Mouse (Mus musculus) hematopoietic stem cell, adult 5-6 weeks (primary cell): ENCODE results near the gene Il5. TPM values are rescaled to one million over a fixed set of nuclear protein-coding genes. Genes with fewer than 3 reads are reported as not detected.

Experiments
- ATAC-seq, 2 experiments: fragments of 125-278 bp in 1 of 2; replicated peaks in 1 of 2; 2 replicates each; pipeline ENCODE4 v1.8.0; 2016 to 2017; ENCODE audit warnings: inconsistent platforms in 2 of 2, mild to moderate bottlenecking in 2 of 2, moderate number of reproducible peaks in 2 of 2, low read depth in 1 of 2, moderate TSS enrichment in 1 of 2; ENCODE audit not compliant: low FRiP score in 2 of 2, poor library complexity in 2 of 2, severe bottlenecking in 2 of 2, insufficient read depth in 1 of 2, low TSS enrichment in 1 of 2
- total RNA-seq: library from RNA; stranded (forward); fragments of 172-1452, 232-1000 nt; gene quantifications from 2 replicates; pipeline ENCODE4 v1.2.3, GENCODE M21; 2017

Il5 gene
- not detected in 2 replicates for total RNA-seq

DNA sequence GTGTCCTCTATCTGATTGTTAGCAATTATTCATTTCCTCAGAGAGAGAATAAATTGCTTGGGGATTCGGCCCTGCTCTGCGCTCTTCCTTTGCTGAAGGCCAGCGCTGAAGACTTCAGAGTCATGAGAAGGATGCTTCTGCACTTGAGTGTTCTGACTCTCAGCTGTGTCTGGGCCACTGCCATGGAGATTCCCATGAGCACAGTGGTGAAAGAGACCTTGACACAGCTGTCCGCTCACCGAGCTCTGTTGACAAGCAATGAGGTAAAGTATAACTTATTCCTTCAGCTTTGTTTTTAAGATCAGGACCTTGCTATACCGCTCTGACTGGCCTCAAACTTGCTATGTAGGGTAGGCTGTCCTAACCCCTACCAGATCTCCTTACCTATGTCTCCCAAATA, at the start of gene Il5:
Gene Il5 (plus strand): TSS at position 80 of the 400 bp plus-strand sequence.
- no peak for ATAC-seq

- ATAC-seq: no peak
These were observed 49.2 kb upstream of the Il5 start for GRCm38 (mm10) chr11:53671414-53671813.

GRCm38 (mm10) chr11:53680141-53680540, 40.5 kb upstream of the Il5 start:
- ATAC-seq: no peak

DNA sequence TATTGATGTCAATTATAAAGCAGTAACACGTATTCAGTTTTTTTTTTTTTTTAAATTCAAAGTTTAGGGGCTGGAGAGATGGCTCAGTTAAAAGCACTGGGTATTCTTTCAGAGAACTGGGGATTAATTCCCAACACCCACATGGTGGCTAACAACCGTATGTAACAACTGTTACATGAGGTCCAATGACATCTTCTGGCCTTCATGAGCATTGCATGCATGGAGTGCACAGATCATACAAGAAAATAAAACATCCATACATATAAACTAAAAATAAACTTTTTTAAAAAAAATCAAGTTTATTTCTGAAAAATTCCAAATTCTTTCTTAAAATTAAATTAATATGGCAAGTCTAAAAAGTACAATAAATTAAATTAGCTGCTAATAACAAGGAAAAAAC, 38.9 kb upstream of the Il5 start:
- ATAC-seq: no peak

GRCm38 (mm10) chr11:53682170-53682569, 38.4 kb upstream of the Il5 start:
- no peak for ATAC-seq

- ATAC-seq: no peak
These were observed 37.5 kb upstream of the Il5 start for GRCm38 (mm10) chr11:53682994-53683530.

DNA sequence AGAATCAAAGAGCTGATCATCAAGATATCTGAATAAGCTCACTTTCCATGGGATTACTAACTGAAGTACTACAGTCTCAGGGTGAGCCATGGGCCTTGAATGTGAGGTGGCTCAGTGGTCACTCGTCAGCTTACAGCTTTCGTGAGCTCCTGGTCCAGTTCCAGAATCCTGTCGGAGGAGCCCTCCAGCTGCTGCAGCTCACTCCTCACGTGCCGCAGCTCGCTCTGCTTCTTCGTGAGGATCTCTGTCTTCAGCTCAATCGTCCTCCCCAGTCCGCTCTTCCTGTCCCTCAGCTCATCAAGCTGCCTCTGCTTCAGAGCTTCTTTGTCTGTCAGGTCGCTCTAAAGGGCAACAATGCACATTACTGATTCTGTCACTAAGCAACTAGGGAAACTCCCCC, 28.6 kb upstream of the Il5 start:
- no peak for ATAC-seq

- ATAC-seq: no peak
These were observed 22.1 kb upstream of the Il5 start for GRCm38 (mm10) chr11:53698521-53698920.

- ATAC-seq: no peak
These were observed 21.2 kb upstream of the Il5 start for GRCm38 (mm10) chr11:53699351-53699750.

- peak; percentile 24 to 47; a peak in 2 of 4 replicates for ATAC-seq
These were observed 14.2 kb upstream of the Il5 start for GRCm38 (mm10) chr11:53706236-53706933.

- peak; percentile 95 to 98 for ATAC-seq
These were observed 13.5 kb upstream of the Il5 start, which contains the start of gene Rad50 for GRCm38 (mm10) chr11:53706934-53707717. Rad50 (minus strand) TSS chr11:53707319.

DNA sequence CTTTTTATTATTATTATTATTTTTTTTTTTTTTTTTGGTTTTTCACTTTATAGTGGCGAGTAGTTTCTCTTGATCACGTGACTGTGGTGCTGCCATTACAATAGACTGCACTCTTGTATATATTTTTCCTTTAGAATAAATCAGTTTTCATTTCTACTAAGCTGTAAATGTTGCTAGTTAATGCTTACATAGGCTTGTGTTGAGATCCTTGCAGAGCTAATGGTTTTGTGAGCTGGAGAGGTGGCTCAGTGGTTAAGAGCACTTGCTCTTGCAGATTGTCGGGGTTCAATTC, 12.9 kb upstream of the Il5 start:
- no peak for ATAC-seq

DNA sequence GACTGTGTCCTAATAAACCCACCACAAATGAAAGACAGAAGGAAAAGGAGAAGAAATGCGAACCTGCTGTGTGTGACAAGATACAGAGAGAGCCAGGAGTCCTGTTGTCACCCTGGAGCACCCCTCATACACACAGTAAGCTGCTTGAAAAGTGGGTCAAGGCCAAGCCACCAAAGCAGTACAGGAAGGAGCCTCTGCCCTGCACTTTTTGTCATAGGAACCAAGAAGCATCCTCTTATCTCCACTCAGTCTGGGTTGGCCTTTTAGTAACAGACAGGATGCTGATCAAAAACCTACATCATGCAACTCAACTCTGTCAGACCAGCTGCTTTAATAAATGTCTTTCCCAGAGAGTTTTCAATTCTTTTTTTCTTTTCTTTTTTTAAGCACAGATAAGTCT, 893 bp upstream of the Il5 start:
- ATAC-seq: no peak

DNA sequence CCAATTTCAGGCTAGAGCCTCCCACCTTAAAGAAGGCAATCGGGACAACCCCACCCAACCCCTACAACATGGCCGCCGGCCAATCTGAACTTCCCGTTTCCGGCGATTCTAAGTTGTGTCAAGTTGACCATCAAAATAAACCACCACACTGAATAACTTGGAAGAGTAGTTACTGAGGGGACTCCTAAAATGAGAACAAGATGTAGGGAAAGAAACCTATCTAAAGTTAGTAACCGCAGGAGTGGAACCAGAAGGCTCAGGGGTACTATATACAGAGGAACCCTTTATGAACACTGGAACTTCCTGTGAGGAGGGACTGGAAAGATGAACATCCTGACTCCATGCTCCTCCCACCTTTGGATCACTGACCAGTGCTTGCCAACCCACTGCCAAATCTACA, 10.9 kb downstream of the Il5 start:
- ATAC-seq: no peak

DNA sequence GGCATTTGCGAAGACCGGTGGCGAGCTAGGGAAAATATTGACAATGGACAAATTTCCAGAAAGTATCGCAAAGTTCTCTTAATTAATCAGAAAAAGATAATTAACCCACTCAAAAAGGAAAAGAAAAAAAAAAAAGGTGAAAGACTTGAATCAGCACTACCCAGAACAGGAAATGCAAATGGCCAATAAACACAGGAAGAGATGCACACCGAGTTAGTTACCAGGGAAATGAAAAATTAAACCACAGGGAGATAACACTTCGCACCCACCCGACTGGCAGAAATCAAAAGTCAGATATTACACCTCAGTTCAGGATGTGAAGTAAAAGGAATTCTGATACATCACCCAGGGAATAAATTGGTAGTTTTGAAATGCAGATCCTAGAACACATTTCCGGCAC, 11.7 kb downstream of the Il5 start:
- no peak for ATAC-seq

DNA sequence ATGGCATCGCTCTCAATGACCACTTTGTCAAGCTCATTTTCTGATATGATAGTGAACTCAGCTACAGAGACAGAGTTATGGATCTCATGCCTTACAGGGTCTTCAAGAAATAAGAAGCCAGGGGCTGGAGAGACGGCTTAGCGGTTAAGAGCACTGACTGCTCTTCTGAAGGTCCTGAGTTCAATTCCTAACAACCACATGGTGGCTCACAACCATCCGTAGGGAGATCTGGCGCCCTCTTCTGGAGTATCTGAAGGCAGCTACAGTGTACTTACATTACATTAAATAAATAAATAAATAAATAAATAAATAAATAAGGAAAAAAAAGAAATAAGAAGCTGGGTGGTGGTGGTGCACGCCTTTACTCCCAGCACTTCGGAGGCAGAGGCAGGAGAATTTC, 13.2 kb downstream of the Il5 start:
- ATAC-seq: no peak

DNA sequence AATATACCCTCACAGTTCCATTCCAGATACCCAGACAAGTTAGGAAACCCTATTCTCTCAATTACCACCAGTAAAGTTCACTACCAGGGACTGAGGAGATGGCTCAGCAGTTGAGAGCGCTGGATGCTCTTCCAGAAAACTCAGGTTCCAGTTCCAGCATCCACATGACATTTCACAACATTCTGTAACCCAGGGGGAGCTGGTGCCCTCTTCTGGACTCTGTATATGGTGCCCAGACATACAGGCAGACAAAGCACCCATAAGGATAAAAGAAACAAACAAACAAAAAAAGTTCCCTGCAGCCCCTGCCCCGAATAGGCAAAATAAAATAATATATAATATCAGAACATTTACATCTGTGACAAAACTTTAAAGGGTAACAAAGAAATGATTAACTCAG, 13.8 kb downstream of the Il5 start:
- no peak for ATAC-seq

GRCm38 (mm10) chr11:53734970-53735681, 14.5 kb downstream of the Il5 start:
- ATAC-seq: no peak
